Mouse (Mus musculus) myocyte (in vitro differentiated cells): Measurements from ENCODE around the gene Fam241b. TPM values are rescaled to one million over a fixed set of nuclear protein-coding genes. Genes with fewer than 3 reads are reported as not detected.
"Not testable (repeated sequence)": the region's sequence is repeated elsewhere in the genome, so short reads cannot be mapped to it uniquely, and the experiment has no call there.

Experiments used
- H3K27me3 ChIP-seq: one replicate; pipeline ENCODE4 v1.6.1; 2011; ENCODE audit not compliant: control insufficient read depth, insufficient read depth, insufficient read length
- H3K36me3 ChIP-seq: one replicate; pipeline ENCODE4 v1.6.1; 2011; ENCODE audit not compliant: control insufficient read depth, insufficient read depth
- H3K4me2 ChIP-seq: one replicate; pipeline ENCODE4 v1.6.1; 2011; ENCODE audit warnings: low read depth, control low read depth
- H3K4me3 ChIP-seq: one replicate; pipeline ENCODE4 v1.5.1; 2011; ENCODE audit warnings: mild to moderate bottlenecking, control low read depth, moderate library complexity
- H3K79me2 ChIP-seq: one replicate; pipeline ENCODE4 v1.6.1; 2011; ENCODE audit not compliant: control insufficient read depth, insufficient read depth
- H3ac ChIP-seq: one replicate; pipeline ENCODE4 v1.6.1; 2011; ENCODE audit not compliant: control insufficient read depth, insufficient read length
- CEBPB ChIP-seq: IDR thresholded peaks from 2 replicates; pipeline ENCODE4 v1.6.1; 2011; ENCODE audit warnings: mild to moderate bottlenecking, moderate library complexity; ENCODE audit not compliant: poor library complexity, insufficient read depth, severe bottlenecking
- E2F4 ChIP-seq: IDR thresholded peaks from one replicate; pipeline ENCODE4 v1.6.1; 2011; ENCODE audit warnings: mild to moderate bottlenecking, control low read depth, moderate library complexity; ENCODE audit not compliant: insufficient read depth
- MAX ChIP-seq: IDR thresholded peaks from one replicate; pipeline ENCODE4 v1.6.1; 2011; ENCODE audit warnings: low read depth, mild to moderate bottlenecking, control low read depth
- MYOD1 ChIP-seq, 3 experiments: IDR thresholded peaks; one replicate each; pipeline ENCODE4 v1.6.1; 2011; ENCODE audit warnings: control low read depth in 2 of 3, low read depth in 2 of 3, mild to moderate bottlenecking in 2 of 3, moderate library complexity in 1 of 3; ENCODE audit not compliant: insufficient read length in 2 of 3, control insufficient read depth in 1 of 3
- MYOG ChIP-seq, 3 experiments: IDR thresholded peaks; one replicate each; pipeline ENCODE4 v1.6.1; 2011; ENCODE audit warnings: control low read depth in 2 of 3, low read depth in 2 of 3, mild to moderate bottlenecking in 2 of 3; ENCODE audit not compliant: insufficient read length in 2 of 3, control insufficient read depth in 1 of 3, insufficient read depth in 1 of 3
- POLR2A ChIP-seq: IDR thresholded peaks from one replicate; pipeline ENCODE4 v1.6.1; 2011; ENCODE audit warnings: low read depth, mild to moderate bottlenecking, control low read depth, moderate library complexity; ENCODE audit not compliant: insufficient read length
- POLR2AphosphoS2 ChIP-seq: IDR thresholded peaks from one replicate; pipeline ENCODE4 v1.6.1; 2011; ENCODE audit warnings: low read depth, control low read depth; ENCODE audit not compliant: insufficient read length
- REST ChIP-seq: IDR thresholded peaks from one replicate; pipeline ENCODE4 v1.6.1; 2011; ENCODE audit warnings: mild to moderate bottlenecking, control low read depth, moderate library complexity; ENCODE audit not compliant: insufficient read depth, insufficient read length
- SRF ChIP-seq: IDR thresholded peaks from one replicate; pipeline ENCODE4 v1.6.1; 2011; ENCODE audit warnings: low read depth; ENCODE audit not compliant: control insufficient read depth, insufficient read length
- TCF12 ChIP-seq: IDR thresholded peaks from one replicate; pipeline ENCODE4 v1.6.1; 2011; ENCODE audit warnings: mild to moderate bottlenecking, control low read depth; ENCODE audit not compliant: poor library complexity, insufficient read depth, severe bottlenecking
- TCF3 ChIP-seq: IDR thresholded peaks from one replicate; pipeline ENCODE4 v1.6.1; 2011; ENCODE audit warnings: low read depth, control low read depth; ENCODE audit not compliant: insufficient read length
- USF1 ChIP-seq: IDR thresholded peaks from one replicate; pipeline ENCODE4 v1.6.1; 2011; ENCODE audit warnings: low read depth, mild to moderate bottlenecking, control low read depth, moderate library complexity
- polyA plus RNA-seq: library from polyadenylated mRNA; unstranded; fragments of >200 nt; fragmentation: generic; extraction: Trizol; gene quantifications from one replicate; pipeline ENCODE4 v1.2.1, GENCODE M21; 2012; ENCODE audit warnings: missing spikeins

Gene Fam241b
- polyA plus RNA-seq, 1 experiment: 3.3 TPM

DNA sequence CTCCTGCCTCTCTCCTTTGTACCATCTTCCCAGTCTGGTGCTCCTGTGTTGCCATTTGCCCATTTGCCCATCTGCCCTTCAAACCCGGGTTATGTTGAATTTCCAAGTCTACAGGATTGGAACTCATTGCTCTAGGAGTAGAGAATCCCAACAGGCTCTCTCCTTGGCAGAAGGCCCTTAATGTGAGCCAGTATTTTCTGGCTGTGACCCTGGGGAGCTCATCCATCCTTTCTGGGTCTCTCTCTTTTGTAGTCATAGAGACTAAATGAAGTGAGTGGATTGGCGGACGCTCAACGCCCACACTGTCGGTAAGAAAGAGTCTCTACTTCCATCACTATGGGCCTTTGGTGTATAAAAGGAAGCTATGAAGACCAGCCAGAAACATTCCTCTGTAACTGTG is 56.9 kb downstream of the Fam241b start:
- Histone ChIP-seq H3K36me3 (no peaks in the 10 kb centered on the region), H3K27me3 (no peaks in the 10 kb centered on the region)
- TF ChIP-seq USF1 (no peak), POLR2A (no peak), MAX (no peak), MYOG (IDR thresholded peaks at IDR 0.05; ENCODE audit: control insufficient read depth in 1 of 3, insufficient read depth in 1 of 3, insufficient read length in 2 of 3, low read depth in 2 of 3) (no peak)

DNA sequence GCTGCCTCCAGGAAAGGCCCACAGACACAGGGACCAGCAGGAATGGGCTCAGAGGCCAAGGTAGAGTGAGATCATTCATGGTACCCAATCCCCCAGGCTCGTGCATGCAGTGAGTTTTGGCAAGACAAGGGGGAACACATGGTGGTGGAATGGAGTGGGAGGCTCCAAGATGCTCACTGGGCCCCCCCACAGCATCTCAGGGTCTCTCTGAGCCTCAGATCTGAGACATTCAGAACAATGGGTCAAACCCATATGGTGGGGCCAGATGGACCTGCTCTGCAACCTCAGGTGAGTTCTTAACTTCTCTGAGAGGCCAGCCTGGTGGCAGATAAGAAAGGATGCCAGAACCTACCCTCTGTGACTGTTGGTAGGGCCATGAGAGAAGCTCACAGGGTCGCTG is 57.7 kb downstream of the Fam241b start:
- TF ChIP-seq MAX (no peak), MYOD1 (IDR thresholded peaks at IDR 0.05; ENCODE audit: control insufficient read depth in 1 of 3, insufficient read length in 2 of 3, low read depth in 2 of 3) (no peak), SRF (no peak), MYOG (IDR thresholded peaks at IDR 0.05; ENCODE audit: control insufficient read depth in 1 of 3, insufficient read depth in 1 of 3, insufficient read length in 2 of 3, low read depth in 2 of 3) (no peak), TCF3 (no peak), REST (no peak), CEBPB (no peak), POLR2A (no peak), POLR2AphosphoS2 (no peak), TCF12 (no peak), USF1 (no peak), E2F4 (no peak)

More for the DNA sequence above, 56.9 kb downstream of the Fam241b start:
- no peak overlapping the region for H3K4me2 ChIP-seq
- H3ac ChIP-seq: no peak overlapping the region
- H3K79me2 ChIP-seq: no peaks in the 10 kb centered on the region
- H3K4me3 ChIP-seq: no peak overlapping the region

DNA sequence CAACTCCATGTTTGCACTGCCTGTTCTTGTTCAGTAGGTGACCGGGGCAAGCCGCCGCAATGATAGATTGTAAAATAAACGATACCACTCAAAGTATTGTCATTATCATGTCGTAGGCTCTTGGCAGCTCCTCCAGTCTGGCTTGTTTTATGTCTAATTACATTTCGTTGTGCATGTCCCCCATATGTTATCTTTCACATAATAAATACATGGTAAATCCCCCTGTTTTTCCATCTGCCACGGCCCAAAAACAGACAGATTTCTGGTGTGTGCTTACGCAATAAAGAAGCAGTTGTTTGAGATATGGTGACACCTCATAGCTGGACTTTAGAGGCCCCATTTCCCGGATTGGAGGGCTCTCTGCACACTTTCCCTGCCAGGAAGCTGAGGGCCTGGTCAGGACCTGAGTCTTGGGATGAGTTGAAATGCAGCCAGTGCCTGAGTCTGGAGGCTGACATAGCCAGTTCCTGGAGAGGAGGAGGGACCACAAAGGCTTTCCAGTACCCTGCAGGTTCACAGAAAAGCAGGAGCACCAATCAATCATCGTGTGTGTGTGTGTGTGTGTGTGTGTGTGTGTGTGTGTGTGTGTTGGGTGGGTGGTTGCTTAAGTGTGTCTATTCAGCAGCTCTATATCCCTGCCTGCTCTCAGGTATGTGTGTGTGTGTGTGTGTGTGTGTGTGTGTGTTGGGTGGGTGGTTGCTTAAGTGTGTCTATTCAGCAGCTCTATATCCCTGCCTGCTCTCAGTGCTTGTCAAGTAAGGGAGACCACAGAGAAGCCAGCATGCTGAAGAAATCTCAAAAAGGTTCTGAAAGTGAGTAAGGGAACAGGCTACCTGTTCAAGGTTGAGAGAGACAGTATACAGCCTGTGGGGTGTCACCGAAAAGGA is 67.2 kb downstream of the Fam241b start:
- Histone ChIP-seq H3K79me2 (no peaks in the 10 kb centered on the region), H3K36me3 (no peaks in the 10 kb centered on the region), H3ac (no peak overlapping the region), H3K4me3 (no peak overlapping the region), H3K27me3 (no peaks in the 10 kb centered on the region), H3K4me2 (no peak overlapping the region)
- no peak for TF ChIP-seq TCF12
- no peak for TF ChIP-seq USF1
- no peak for TF ChIP-seq MAX
- no peak for TF ChIP-seq CEBPB

More for the DNA sequence above, 57.7 kb downstream of the Fam241b start:
- no peak overlapping the region for H3K4me3 ChIP-seq
- no peaks in the 10 kb centered on the region for H3K36me3 ChIP-seq
- no peaks in the 10 kb centered on the region for H3K79me2 ChIP-seq
- no peaks in the 10 kb centered on the region for H3K27me3 ChIP-seq
- no peak overlapping the region for H3ac ChIP-seq
- no peak overlapping the region for H3K4me2 ChIP-seq

DNA sequence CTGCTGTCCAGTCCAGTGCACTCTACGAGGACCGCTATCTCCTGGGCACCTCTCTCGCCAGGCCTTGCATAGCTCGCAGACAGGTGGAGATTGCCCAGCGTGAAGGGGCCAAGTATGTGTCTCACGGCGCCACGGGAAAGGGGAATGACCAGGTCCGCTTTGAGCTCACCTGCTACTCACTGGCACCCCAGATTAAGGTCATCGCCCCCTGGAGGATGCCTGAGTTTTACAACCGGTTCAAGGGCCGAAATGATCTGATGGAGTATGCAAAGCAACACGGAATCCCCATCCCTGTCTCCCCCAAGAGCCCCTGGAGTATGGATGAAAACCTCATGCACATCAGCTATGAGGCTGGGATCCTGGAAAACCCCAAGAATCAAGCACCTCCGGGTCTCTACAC is 72.4 kb downstream of the Fam241b start:
- H3K27me3 ChIP-seq, H3K79me2 ChIP-seq, H3K4me2 ChIP-seq, H3K4me3 ChIP-seq, H3ac ChIP-seq, H3K36me3 ChIP-seq: not testable (repeated sequence)

DNA sequence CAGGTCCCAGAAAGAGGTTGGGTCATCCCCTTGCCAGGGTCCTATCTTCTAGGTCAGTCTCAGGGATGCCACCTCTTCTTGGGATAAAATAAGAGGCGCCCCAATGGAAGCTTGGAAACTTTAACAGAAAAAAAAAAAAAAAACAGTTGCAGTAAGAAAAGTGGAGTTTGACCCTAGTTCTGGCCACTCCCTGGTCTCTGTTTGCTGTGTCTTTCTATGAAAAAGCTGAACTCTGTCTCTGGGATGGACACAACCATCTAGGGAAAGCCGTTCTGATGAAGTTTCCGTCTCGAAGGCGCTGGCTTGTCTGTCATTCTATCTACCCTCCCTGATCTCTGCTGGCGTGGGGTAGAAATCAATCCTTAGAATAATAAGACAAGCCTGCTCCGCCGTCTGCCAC is 73.1 kb downstream of the Fam241b start:
- Histone ChIP-seq H3K4me2 (no peak overlapping the region), H3K4me3 (no peak overlapping the region), H3ac (no peak overlapping the region), H3K36me3 (no peaks in the 10 kb centered on the region), H3K27me3 (no peaks in the 10 kb centered on the region), H3K79me2 (no peaks in the 10 kb centered on the region)
- TF ChIP-seq USF1 (no peak), CEBPB (no peak), E2F4 (no peak)

DNA sequence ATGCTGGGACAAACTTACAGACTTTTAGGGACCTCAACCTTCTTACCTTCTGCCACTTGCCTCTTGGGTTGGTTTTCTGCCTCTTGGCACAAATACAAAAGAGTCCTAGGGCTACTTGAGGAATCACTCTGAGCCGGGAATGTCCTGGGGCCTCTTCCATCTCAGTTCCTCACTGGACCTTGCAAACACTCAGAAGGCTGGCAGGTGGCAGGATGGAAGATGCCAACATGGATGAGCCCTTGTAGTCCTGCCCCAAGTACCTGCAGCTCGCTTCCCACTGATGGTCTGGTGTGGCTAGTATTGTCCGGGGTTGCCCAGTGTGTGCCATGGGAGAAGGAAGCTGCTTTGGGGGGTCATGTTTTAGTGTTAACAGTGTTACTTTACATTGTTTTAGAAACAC is 73.8 kb downstream of the Fam241b start:
- Histone ChIP-seq H3K27me3 (no peaks in the 10 kb centered on the region), H3K36me3 (no peaks in the 10 kb centered on the region), H3K79me2 (no peaks in the 10 kb centered on the region), H3K4me2 (no peak overlapping the region), H3K4me3 (no peak overlapping the region), H3ac (no peak overlapping the region)
- no peak for TF ChIP-seq CEBPB
- no peak for TF ChIP-seq POLR2AphosphoS2
- no peak for TF ChIP-seq USF1
- TF ChIP-seq E2F4: no peak
- TF ChIP-seq MAX: no peak
- TF ChIP-seq REST: no peak
- TF ChIP-seq POLR2A: no peak
- no peak for TF ChIP-seq TCF12
- TF ChIP-seq TCF3: no peak
- no peak for TF ChIP-seq SRF
- no peak for TF ChIP-seq MYOD1 (IDR thresholded peaks at IDR 0.05; ENCODE audit: control insufficient read depth in 1 of 3, insufficient read length in 2 of 3, low read depth in 2 of 3)
- TF ChIP-seq MYOG (IDR thresholded peaks at IDR 0.05; ENCODE audit: control insufficient read depth in 1 of 3, insufficient read depth in 1 of 3, insufficient read length in 2 of 3, low read depth in 2 of 3): no peak
